Mouse (Mus musculus) adipocyte (in vitro differentiated cells): ENCODE data around the gene Reep3.

ENCODE experiments used
- DNase-seq: peaks from one replicate; pipeline ENCODE4 v3.0.0-alpha.2; 2016; ENCODE audit warnings: low spot score

The Reep3 gene

GRCm38 (mm10) chr10:67083446-67084166 is 13.1 kb downstream of the Reep3 start:
- no peak for DNase-seq

- no peak for DNase-seq
Observed at GRCm38 (mm10) chr10:67082531-67082930, 14.2 kb downstream of the Reep3 start.

- no peak for DNase-seq
Observed at GRCm38 (mm10) chr10:67081206-67082007, 15.3 kb downstream of the Reep3 start.

- no peak for DNase-seq
Observed at GRCm38 (mm10) chr10:67079030-67079429, 17.7 kb downstream of the Reep3 start.

- DNase-seq: no peak
Observed at GRCm38 (mm10) chr10:67075931-67076878, 20.5 kb downstream of the Reep3 start.

- DNase-seq: no peak
Observed at GRCm38 (mm10) chr10:67073577-67073976, 23.2 kb downstream of the Reep3 start.

- no peak for DNase-seq
Observed at GRCm38 (mm10) chr10:67072600-67072999, 24.1 kb downstream of the Reep3 start.

- no peak for DNase-seq
Observed at GRCm38 (mm10) chr10:67071884-67072283, 24.9 kb downstream of the Reep3 start.

GRCm38 (mm10) chr10:67071389-67071788 is 25.4 kb downstream of the Reep3 start:
- no peak for DNase-seq

- no peak for DNase-seq
Observed at GRCm38 (mm10) chr10:67069013-67069412, 27.7 kb downstream of the Reep3 start.

GRCm38 (mm10) chr10:67066421-67066820 is 30.3 kb downstream of the Reep3 start:
- DNase-seq: no peak

GRCm38 (mm10) chr10:67065927-67066326 is 30.8 kb downstream of the Reep3 start:
- DNase-seq: no peak

GRCm38 (mm10) chr10:67065277-67065887 is 31.4 kb downstream of the Reep3 start:
- no peak for DNase-seq

GRCm38 (mm10) chr10:67061823-67062222 is 34.9 kb downstream of the Reep3 start:
- DNase-seq: no peak

GRCm38 (mm10) chr10:67061367-67061801 is 35.4 kb downstream of the Reep3 start:
- DNase-seq: no peak

- no peak for DNase-seq
Observed at GRCm38 (mm10) chr10:67058702-67059101, 38.0 kb downstream of the Reep3 start.

GRCm38 (mm10) chr10:67058297-67058696 is 38.4 kb downstream of the Reep3 start:
- DNase-seq: peak; percentile 76

- DNase-seq: no peak
Observed at GRCm38 (mm10) chr10:67057696-67058095, 39.0 kb downstream of the Reep3 start.

- DNase-seq: no peak
Observed at GRCm38 (mm10) chr10:67057208-67057607, 39.5 kb downstream of the Reep3 start.

GRCm38 (mm10) chr10:67055867-67056856 is 40.6 kb downstream of the Reep3 start:
- DNase-seq: no peak
